Mouse (Mus musculus): ENCODE results near the gene Zfp771.

GRCm38 (mm10) chr7:127297586-127298193 lies 53.6 kb downstream of the Zfp771 start:
- TF ChIP-seq CTCF (IDR thresholded peaks at IDR 0.05; ENCODE audit: low read depth) (no peak), EP300 (IDR thresholded peaks at IDR 0.05; ENCODE audit: low read depth) (no peak)
